Mouse (Mus musculus) frontal cortex, postnatal 25 days (tissue): ENCODE data around the gene Bsx.
A peak's percentile ranks its signal among the peaks of the same experiment; 100 is the strongest.

Experiments used
- DNase-seq, 2 experiments: peaks; one replicate each; pipeline ENCODE4 v3.0.0; 2022; ENCODE audit warnings: low spot score in 2 of 2

Gene Bsx

GRCm38 (mm10) chr9:40873556-40874470 lies at the start of gene Bsx:
Gene Bsx (plus strand): TSS chr9:40874127.
- no peak for DNase-seq

GRCm38 (mm10) chr9:40825601-40826000 lies 48.3 kb upstream of the Bsx start:
- no peak for DNase-seq

GRCm38 (mm10) chr9:40827366-40827765 lies 46.6 kb upstream of the Bsx start:
- no peak for DNase-seq

- DNase-seq: peak; percentile 75 to 79
Observed at GRCm38 (mm10) chr9:40834569-40834968, 39.4 kb upstream of the Bsx start.

GRCm38 (mm10) chr9:40836681-40837080 lies 37.2 kb upstream of the Bsx start:
- no peak for DNase-seq

- DNase-seq: no peak
Observed at GRCm38 (mm10) chr9:40839662-40840061, 34.3 kb upstream of the Bsx start.

- DNase-seq: no peak
Observed at GRCm38 (mm10) chr9:40851515-40851914, 22.4 kb upstream of the Bsx start.

- no peak for DNase-seq
Observed at GRCm38 (mm10) chr9:40858461-40859160, 15.3 kb upstream of the Bsx start.

GRCm38 (mm10) chr9:40859196-40859595 lies 14.7 kb upstream of the Bsx start:
- DNase-seq: no peak

GRCm38 (mm10) chr9:40870331-40870730 lies 3.6 kb upstream of the Bsx start:
- DNase-seq: no peak

GRCm38 (mm10) chr9:40871369-40872155 lies 2.4 kb upstream of the Bsx start:
- DNase-seq: no peak

- no peak for DNase-seq
Observed at GRCm38 (mm10) chr9:40872156-40872478, 1.8 kb upstream of the Bsx start.

GRCm38 (mm10) chr9:40874961-40875360 lies 1.0 kb downstream of the Bsx start:
- no peak for DNase-seq

GRCm38 (mm10) chr9:40875431-40875830 lies 1.5 kb downstream of the Bsx start:
- DNase-seq: no peak

GRCm38 (mm10) chr9:40876164-40876563 lies 2.2 kb downstream of the Bsx start:
- no peak for DNase-seq

GRCm38 (mm10) chr9:40876693-40877092 lies 2.8 kb downstream of the Bsx start:
- DNase-seq: no peak

GRCm38 (mm10) chr9:40877146-40877880 lies 3.4 kb downstream of the Bsx start:
- DNase-seq: no peak

- DNase-seq: no peak
Observed at GRCm38 (mm10) chr9:40877881-40878235, 3.9 kb downstream of the Bsx start.

GRCm38 (mm10) chr9:40878291-40878945 lies 4.5 kb downstream of the Bsx start:
- DNase-seq: no peak

- DNase-seq: no peak
Observed at GRCm38 (mm10) chr9:40878998-40879397, 5.1 kb downstream of the Bsx start.

GRCm38 (mm10) chr9:40885669-40886068 lies 11.7 kb downstream of the Bsx start:
- no peak for DNase-seq
